Mouse (Mus musculus) E14TG2a.4 (cell line): ENCODE measurements around the gene Rnf126.
A peak's percentile ranks its signal among the peaks of the same experiment; 100 is the strongest.

Source experiments
- H3K27me3 ChIP-seq: 2 replicates; pipeline ENCODE4 v1.6.1; 2014; ENCODE audit warnings: low read length, control low read depth; ENCODE audit not compliant: insufficient read depth
- H3K36me3 ChIP-seq: 2 replicates; pipeline ENCODE4 v1.6.1; 2014; ENCODE audit warnings: low read length, control low read depth; ENCODE audit not compliant: insufficient read depth
- H3K4me1 ChIP-seq: replicated peaks from 2 replicates; pipeline ENCODE4 v1.6.1; 2014; ENCODE audit warnings: low read depth, low read length, control low read depth
- H3K4me3 ChIP-seq: replicated peaks from 2 replicates; pipeline ENCODE4 v1.5.1; 2014; ENCODE audit warnings: mild to moderate bottlenecking, low read length
- H3K9me3 ChIP-seq: 2 replicates; pipeline ENCODE4 v1.6.1; 2014; ENCODE audit warnings: low read length, control low read depth
- CTCF ChIP-seq: conservative IDR thresholded peaks from 2 replicates; pipeline ENCODE4 v1.5.1; 2014; ENCODE audit warnings: low read length
- NANOG ChIP-seq: IDR thresholded peaks from 2 replicates; pipeline ENCODE4 v1.6.1; 2014; ENCODE audit warnings: borderline replicate concordance, low read length, mixed read lengths
- POU5F1 ChIP-seq: IDR thresholded peaks from 2 replicates; pipeline ENCODE4 v1.6.1; 2014; ENCODE audit warnings: low read length, borderline replicate concordance

The Rnf126 gene

GRCm38 (mm10) chr10:79735361-79735760, 31.4 kb downstream of the Rnf126 start:
- Histone ChIP-seq H3K36me3 (peaks cover 75% of the 10 kb centered on the region), H3K4me1 (peaks cover 23% of the 10 kb centered on the region), H3K9me3 (peaks cover 43% of the 10 kb centered on the region), H3K27me3 (no peaks in the 10 kb centered on the region; the same call in none of the 2 replicates), H3K4me3 (peak overlapping the region; percentile 78)
- no peak for TF ChIP-seq NANOG
- TF ChIP-seq CTCF = no peak
- TF ChIP-seq POU5F1 = no peak

DNA sequence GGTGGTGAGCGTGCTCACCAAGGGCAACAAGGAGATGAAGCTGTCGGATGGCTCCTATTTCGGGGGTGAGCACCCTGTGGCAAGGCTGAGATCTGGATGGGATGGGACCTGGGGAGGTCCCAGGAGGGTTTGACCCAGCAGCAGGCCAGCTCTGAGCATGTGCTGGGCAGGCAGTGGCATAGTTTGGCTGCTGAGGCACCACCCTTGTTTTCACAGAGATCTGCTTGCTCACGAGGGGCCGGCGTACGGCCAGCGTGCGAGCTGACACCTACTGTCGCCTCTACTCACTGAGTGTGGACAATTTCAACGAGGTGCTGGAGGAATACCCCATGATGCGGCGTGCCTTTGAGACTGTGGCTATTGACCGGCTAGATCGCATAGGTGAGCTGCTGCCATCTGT, 32.9 kb downstream of the Rnf126 start:
- Histone ChIP-seq H3K4me3 (no peak overlapping the region), H3K9me3 (peaks cover 28% of the 10 kb centered on the region), H3K27me3 (no peaks in the 10 kb centered on the region; the same call in none of the 2 replicates), H3K4me1 (peaks cover 30% of the 10 kb centered on the region), H3K36me3 (peaks cover 60% of the 10 kb centered on the region)
- TF ChIP-seq POU5F1 (no peak), NANOG (no peak), CTCF (no peak)

- Histone ChIP-seq H3K4me3 (no peak overlapping the region), H3K4me1 (peaks cover 40% of the 10 kb centered on the region), H3K36me3 (peaks cover 48% of the 10 kb centered on the region), H3K27me3 (no peaks in the 10 kb centered on the region; the same call in none of the 2 replicates), H3K9me3 (peaks cover 16% of the 10 kb centered on the region)
- TF ChIP-seq CTCF = peak; percentile 95
- no peak for TF ChIP-seq NANOG
- TF ChIP-seq POU5F1 = no peak
Observed at GRCm38 (mm10) chr10:79732500-79732899, 34.3 kb downstream of the Rnf126 start.

DNA sequence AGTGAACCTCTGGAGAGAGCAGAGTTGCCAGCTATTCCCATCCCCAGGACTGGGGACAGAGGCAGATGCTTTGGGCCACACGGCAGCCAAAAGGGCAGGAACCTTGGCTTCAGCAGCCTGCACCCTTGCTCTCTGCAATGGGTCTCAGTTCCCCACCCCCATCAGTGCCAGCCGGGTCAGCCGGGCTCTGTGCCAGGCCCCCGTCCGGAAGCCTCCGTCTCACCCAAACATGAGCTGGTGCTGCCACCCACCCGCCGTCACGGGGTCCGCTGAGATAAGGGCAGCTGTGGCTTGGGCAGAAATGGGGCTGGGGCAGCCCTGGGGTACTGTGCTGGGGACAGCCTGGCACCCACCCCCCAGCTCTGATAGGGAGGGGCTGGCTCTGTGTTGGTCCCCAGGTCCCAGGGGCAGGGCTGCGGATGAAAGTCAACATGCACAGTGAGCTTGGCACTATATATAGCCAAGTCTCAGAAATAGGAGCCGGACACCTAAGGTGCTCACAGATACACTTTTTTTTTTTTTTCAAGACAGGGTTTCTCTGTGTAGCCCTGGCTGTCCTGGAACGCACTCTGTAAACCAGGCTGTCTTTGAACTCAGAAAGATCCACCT, 37.3 kb downstream of the Rnf126 start:
- Histone ChIP-seq H3K9me3 (peaks cover 13% of the 10 kb centered on the region), H3K27me3 (no peaks in the 10 kb centered on the region; the same call in 1 of the 2 replicates), H3K4me3 (no peak overlapping the region), H3K4me1 (peaks cover 47% of the 10 kb centered on the region), H3K36me3 (peaks cover 48% of the 10 kb centered on the region)
- TF ChIP-seq POU5F1 (no peak), CTCF (no peak), NANOG (no peak)

GRCm38 (mm10) chr10:79728323-79729249, 38.2 kb downstream of the Rnf126 start:
- Histone ChIP-seq H3K4me3 (peak overlapping the region; percentile 23; the same call in 1 of the 2 replicates), H3K4me1 (peaks cover 47% of the 10 kb centered on the region), H3K9me3 (peaks cover 13% of the 10 kb centered on the region), H3K27me3 (no peaks in the 10 kb centered on the region), H3K36me3 (peaks cover 41% of the 10 kb centered on the region)
- no peak for TF ChIP-seq CTCF

- H3K9me3 ChIP-seq = peaks cover 13% of the 10 kb centered on the region
- peaks cover 26% of the 10 kb centered on the region; the same call in 1 of the 2 replicates for H3K36me3 ChIP-seq
- peaks cover 59% of the 10 kb centered on the region for H3K4me1 ChIP-seq
Observed at GRCm38 (mm10) chr10:79726090-79726489, 40.7 kb downstream of the Rnf126 start.

GRCm38 (mm10) chr10:79723692-79724091, 43.1 kb downstream of the Rnf126 start:
- no peak for TF ChIP-seq POU5F1
- no peak for TF ChIP-seq NANOG
- TF ChIP-seq CTCF = no peak
- Histone ChIP-seq H3K9me3 (peaks cover 13% of the 10 kb centered on the region), H3K4me3 (no peak overlapping the region), H3K27me3 (peaks cover 6% of the 10 kb centered on the region), H3K36me3 (peaks cover 26% of the 10 kb centered on the region; the same call in 1 of the 2 replicates), H3K4me1 (peaks cover 50% of the 10 kb centered on the region)

More at GRCm38 (mm10) chr10:79726090-79726489, 40.7 kb downstream of the Rnf126 start:
- Histone ChIP-seq H3K27me3 (no peaks in the 10 kb centered on the region), H3K4me3 (no peak overlapping the region)
- TF ChIP-seq NANOG (no peak), POU5F1 (no peak), CTCF (peak; percentile 67)

DNA sequence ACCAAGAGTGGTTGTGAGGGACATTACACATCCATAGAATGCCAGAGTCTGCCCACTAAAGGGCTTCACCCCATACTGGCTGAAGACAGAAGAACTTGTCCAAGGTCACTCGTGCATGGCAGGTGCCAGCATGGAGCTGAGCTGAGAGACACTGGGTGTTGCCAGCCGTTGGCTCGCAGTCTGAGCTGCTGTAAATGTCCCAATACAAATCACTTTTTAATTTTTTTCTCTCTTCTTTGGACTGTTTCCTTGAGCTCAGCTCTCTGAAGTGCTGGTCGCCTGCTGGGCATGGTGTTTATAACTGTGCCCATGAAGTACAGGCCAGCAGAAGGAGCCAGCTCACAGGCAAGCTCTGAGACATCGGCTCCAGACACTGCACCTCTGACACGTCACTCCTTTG, 43.7 kb downstream of the Rnf126 start:
- Histone ChIP-seq H3K27me3 (peaks cover 13% of the 10 kb centered on the region), H3K9me3 (peaks cover 13% of the 10 kb centered on the region), H3K4me1 (peaks cover 46% of the 10 kb centered on the region), H3K4me3 (no peak overlapping the region), H3K36me3 (peaks cover 26% of the 10 kb centered on the region; the same call in 1 of the 2 replicates)
- no peak for TF ChIP-seq POU5F1
